Mouse (Mus musculus): ENCODE data around the gene Ldb2. TPM values are rescaled to one million over a fixed set of nuclear protein-coding genes. Genes with fewer than 3 reads are reported as not detected.

Ldb2 gene
- polyA plus RNA-seq, 1 experiment, result 2.8 TPM

DNA sequence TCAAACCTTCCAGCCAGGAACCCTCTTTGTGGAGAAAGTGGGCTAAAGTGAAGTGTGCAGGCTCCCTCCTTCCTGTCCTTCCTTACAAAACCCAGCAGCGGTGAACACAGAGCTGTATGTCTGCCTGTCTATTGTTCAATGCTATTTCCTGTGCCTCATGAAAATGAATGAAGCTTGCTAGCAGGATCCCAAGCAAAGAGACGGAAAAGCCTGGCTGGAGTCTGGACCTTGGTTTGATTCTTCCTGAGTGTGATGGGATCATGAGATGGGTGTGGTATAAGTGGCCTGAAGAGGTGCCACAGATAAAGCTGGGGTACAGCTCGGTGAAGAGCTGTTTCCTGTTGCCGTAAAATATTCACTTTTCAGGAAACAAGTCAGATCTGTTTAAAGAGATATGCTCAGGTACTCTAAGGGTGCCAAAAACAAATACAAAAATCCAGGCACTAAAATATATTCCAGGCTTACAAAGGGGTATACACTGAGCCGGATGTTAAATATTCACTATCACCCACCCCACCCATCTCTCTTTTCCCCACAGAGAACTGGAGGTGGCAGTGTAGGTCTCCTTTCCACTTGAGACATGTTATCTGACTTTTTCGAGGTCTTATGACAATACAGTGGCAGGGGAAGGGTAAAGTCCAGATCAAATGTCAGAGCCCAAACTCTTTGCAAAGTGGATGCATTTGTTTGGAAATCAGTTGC, 92.3 kb downstream of the Ldb2 start:
- no peak overlapping the region for H3K27ac ChIP-seq (ENCODE audit: insufficient read depth, low read depth, low read length)

DNA sequence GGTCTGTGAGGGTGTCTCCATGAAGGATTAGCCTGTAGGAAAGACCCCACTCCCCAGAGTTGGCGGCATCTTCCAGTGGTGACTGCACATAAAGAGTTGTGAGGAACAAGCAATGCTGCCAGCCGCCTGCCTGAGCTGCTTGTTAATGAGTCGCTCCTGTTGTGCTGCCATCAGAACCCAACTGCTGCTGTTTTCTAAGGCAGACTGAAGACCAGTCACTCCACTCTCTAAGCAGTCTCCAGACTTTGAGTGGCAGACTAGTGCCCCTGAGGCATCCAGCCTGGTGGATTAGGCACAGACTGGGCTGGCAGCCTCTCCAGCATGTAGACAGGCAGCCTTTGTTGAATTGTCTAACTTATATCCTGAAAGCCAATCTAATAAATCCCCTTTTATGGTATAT, 101.5 kb downstream of the Ldb2 start:
- Histone ChIP-seq H3K27me3 (ENCODE audit: control insufficient read depth, insufficient read depth, low read length) (no peaks in the 10 kb centered on the region), H3K27ac (ENCODE audit: insufficient read depth, low read depth, low read length) (no peak overlapping the region), H3K36me3 (ENCODE audit: control insufficient read depth, insufficient read depth, low read length) (no peaks in the 10 kb centered on the region), H3K4me1 (ENCODE audit: control insufficient read depth, insufficient read depth, insufficient read length, low read length) (no peaks in the 10 kb centered on the region), H3K4me3 (ENCODE audit: low read depth, low read length) (no peak overlapping the region)
- 79% methylated on average over 3 of the region's 3 CpGs for WGBS
- TF ChIP-seq CTCF (IDR thresholded peaks at IDR 0.05; ENCODE audit: extremely low read depth, insufficient read length, insufficient replicate concordance, low read depth, low read length) (no peak), POLR2A (IDR thresholded peaks at IDR 0.05; ENCODE audit: low read depth, low read length) (no peak)

More for the DNA sequence above, 92.3 kb downstream of the Ldb2 start:
- Histone ChIP-seq H3K27me3 (ENCODE audit: control insufficient read depth, insufficient read depth, low read length) (no peaks in the 10 kb centered on the region), H3K36me3 (ENCODE audit: control insufficient read depth, insufficient read depth, low read length) (no peaks in the 10 kb centered on the region), H3K4me1 (ENCODE audit: control insufficient read depth, insufficient read depth, insufficient read length, low read length) (peaks cover 5% of the 10 kb centered on the region), H3K4me3 (ENCODE audit: low read depth, low read length) (no peak overlapping the region)
- TF ChIP-seq CTCF (IDR thresholded peaks at IDR 0.05; ENCODE audit: extremely low read depth, insufficient read length, insufficient replicate concordance, low read depth, low read length), result no peak
- TF ChIP-seq POLR2A (IDR thresholded peaks at IDR 0.05; ENCODE audit: low read depth, low read length), result no peak
- WGBS, result 20% methylated on average over 6 of the region's 6 CpGs

DNA sequence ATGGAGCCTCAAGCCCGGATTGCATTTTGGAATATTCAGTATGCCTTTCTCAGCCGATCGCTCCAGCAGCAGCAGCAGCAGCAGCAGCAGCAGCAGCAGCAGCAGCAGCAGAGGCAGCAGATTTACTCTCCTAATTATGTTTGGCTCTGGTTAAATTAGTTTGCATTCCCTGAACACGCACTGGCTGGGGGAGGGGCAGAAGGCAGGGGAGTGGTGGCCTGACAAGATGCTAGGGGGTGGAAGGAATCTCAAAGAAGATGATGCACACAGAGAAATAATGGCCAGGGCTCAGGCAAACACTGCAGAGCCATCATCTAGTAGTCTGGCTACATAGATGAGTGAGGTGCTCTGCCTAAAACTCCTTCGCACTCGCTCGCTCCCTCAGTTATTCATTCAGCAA, 102.9 kb downstream of the Ldb2 start:
- TF ChIP-seq CTCF (IDR thresholded peaks at IDR 0.05; ENCODE audit: extremely low read depth, insufficient read length, insufficient replicate concordance, low read depth, low read length), result no peak
- no peak for TF ChIP-seq POLR2A (IDR thresholded peaks at IDR 0.05; ENCODE audit: low read depth, low read length)
- Histone ChIP-seq H3K27me3 (ENCODE audit: control insufficient read depth, insufficient read depth, low read length) (no peaks in the 10 kb centered on the region), H3K4me1 (ENCODE audit: control insufficient read depth, insufficient read depth, insufficient read length, low read length) (no peaks in the 10 kb centered on the region), H3K36me3 (ENCODE audit: control insufficient read depth, insufficient read depth, low read length) (no peaks in the 10 kb centered on the region), H3K4me3 (ENCODE audit: low read depth, low read length) (no peak overlapping the region), H3K27ac (ENCODE audit: insufficient read depth, low read depth, low read length) (no peak overlapping the region)
- 73% methylated on average over 7 of the region's 7 CpGs for WGBS

DNA sequence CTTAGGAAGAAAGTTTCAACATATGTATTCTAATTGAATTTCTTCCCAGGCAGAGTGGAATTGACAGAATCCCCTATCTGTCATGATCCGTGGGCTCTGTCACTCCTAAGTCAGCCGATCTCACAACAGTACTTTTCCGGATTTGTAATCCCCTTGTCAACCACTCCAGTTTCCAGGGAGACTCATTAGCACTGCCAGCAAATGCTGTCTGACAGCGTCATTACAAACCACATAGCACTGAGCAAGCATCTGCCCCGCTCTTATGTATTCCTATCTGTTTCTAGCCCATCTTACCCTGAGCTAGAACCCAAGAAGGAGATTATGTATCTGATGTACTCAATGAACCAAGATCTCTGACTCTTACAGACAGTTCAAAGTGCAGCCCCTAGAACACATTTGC, 105.8 kb downstream of the Ldb2 start:
- Histone ChIP-seq H3K4me3 (ENCODE audit: low read depth, low read length) (no peak overlapping the region), H3K27me3 (ENCODE audit: control insufficient read depth, insufficient read depth, low read length) (no peaks in the 10 kb centered on the region), H3K4me1 (ENCODE audit: control insufficient read depth, insufficient read depth, insufficient read length, low read length) (no peaks in the 10 kb centered on the region), H3K36me3 (ENCODE audit: control insufficient read depth, insufficient read depth, low read length) (no peaks in the 10 kb centered on the region), H3K27ac (ENCODE audit: insufficient read depth, low read depth, low read length) (no peak overlapping the region)
- TF ChIP-seq CTCF (IDR thresholded peaks at IDR 0.05; ENCODE audit: extremely low read depth, insufficient read length, insufficient replicate concordance, low read depth, low read length), result no peak
- no peak for TF ChIP-seq POLR2A (IDR thresholded peaks at IDR 0.05; ENCODE audit: low read depth, low read length)
- 57% methylated on average over 5 of the region's 5 CpGs for WGBS

DNA sequence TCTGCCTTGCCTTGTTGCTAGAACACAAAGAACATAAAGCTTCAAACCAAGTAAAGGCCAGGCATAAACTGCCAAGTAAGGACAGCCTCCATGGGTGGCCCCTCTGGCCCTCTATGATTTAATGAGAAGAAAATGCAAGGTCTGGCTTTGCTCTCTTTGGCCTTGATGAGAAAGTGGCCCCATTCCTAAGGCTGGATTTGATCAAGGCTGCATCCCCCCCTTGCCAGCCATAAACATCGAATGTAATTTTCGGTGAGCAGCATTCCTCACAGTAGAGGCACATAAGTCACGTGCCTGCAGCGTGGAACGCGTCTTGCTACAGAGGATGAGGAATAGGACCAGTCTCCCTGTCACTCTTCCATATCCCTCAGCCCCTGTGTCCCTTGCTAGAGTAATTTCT, 113.1 kb downstream of the Ldb2 start:
- WGBS, result 85% methylated on average over 6 of the region's 6 CpGs
- Histone ChIP-seq H3K4me3 (ENCODE audit: low read depth, low read length) (no peak overlapping the region), H3K27me3 (ENCODE audit: control insufficient read depth, insufficient read depth, low read length) (no peaks in the 10 kb centered on the region), H3K27ac (ENCODE audit: insufficient read depth, low read depth, low read length) (no peak overlapping the region), H3K36me3 (ENCODE audit: control insufficient read depth, insufficient read depth, low read length) (no peaks in the 10 kb centered on the region), H3K4me1 (ENCODE audit: control insufficient read depth, insufficient read depth, insufficient read length, low read length) (no peaks in the 10 kb centered on the region)
- TF ChIP-seq POLR2A (IDR thresholded peaks at IDR 0.05; ENCODE audit: low read depth, low read length) (no peak), CTCF (IDR thresholded peaks at IDR 0.05; ENCODE audit: extremely low read depth, insufficient read length, insufficient replicate concordance, low read depth, low read length) (no peak)

DNA sequence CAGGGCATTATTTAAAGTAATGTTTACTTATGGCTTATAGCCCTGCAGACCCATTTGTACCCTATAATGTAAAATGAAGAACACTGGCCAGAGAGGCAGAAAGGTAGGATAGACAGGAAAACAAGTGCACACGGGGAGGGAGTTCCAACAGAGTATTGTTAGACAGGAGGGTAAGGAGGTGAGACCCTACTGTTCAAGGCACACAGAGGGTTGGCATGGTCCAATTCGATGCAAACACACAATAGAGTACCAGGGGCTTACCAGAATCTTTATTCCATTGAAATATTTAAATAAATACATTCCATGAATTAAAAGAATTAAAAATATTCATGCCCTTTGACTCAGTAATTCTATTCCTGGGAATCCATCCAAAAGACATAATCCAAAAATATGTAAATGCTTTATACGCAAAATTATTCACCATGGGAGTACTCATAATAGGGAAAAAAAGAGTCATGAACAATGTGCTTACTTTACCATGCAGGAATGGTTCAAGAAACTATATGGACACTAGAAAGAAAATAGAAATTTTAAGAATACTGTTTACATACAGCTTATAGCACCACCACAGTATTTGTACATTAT, 118.3 kb downstream of the Ldb2 start:
- 71% methylated on average over 3 of the region's 3 CpGs for WGBS
- no peak overlapping the region for H3K27ac ChIP-seq (ENCODE audit: insufficient read depth, low read depth, low read length)

DNA sequence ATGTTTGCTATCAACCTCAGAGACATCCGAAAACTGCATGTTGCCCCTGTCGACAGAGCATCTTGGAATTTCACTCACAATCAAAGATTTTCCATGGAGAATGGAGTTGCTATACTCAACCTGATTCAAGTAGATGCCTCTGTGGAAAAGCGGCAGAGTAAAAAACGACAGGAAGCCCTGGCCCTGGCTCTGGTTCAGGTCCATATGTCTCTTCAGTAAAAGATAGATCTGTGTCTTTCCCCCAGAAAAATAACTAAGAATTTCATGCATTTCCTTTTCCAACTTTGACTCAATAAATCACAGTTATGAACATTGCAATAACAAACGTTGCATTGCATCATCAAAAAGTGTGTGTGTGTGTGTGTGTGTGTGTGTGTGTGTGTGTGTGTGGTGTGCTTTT, 121.7 kb downstream of the Ldb2 start:
- Histone ChIP-seq H3K27ac (ENCODE audit: insufficient read depth, low read depth, low read length) (no peak overlapping the region), H3K4me1 (ENCODE audit: control insufficient read depth, insufficient read depth, insufficient read length, low read length) (no peaks in the 10 kb centered on the region), H3K4me3 (ENCODE audit: low read depth, low read length) (no peak overlapping the region), H3K36me3 (ENCODE audit: control insufficient read depth, insufficient read depth, low read length) (no peaks in the 10 kb centered on the region), H3K27me3 (ENCODE audit: control insufficient read depth, insufficient read depth, low read length) (no peaks in the 10 kb centered on the region)
- no peak for TF ChIP-seq POLR2A (IDR thresholded peaks at IDR 0.05; ENCODE audit: low read depth, low read length)
- TF ChIP-seq CTCF (IDR thresholded peaks at IDR 0.05; ENCODE audit: extremely low read depth, insufficient read length, insufficient replicate concordance, low read depth, low read length), result no peak
- 65% methylated on average over 5 of the region's 5 CpGs for WGBS

More for the DNA sequence above, 118.3 kb downstream of the Ldb2 start:
- no peaks in the 10 kb centered on the region for H3K27me3 ChIP-seq (ENCODE audit: control insufficient read depth, insufficient read depth, low read length)
- TF ChIP-seq CTCF (IDR thresholded peaks at IDR 0.05; ENCODE audit: extremely low read depth, insufficient read length, insufficient replicate concordance, low read depth, low read length) (no peak), POLR2A (IDR thresholded peaks at IDR 0.05; ENCODE audit: low read depth, low read length) (no peak)
- no peak overlapping the region for H3K4me3 ChIP-seq (ENCODE audit: low read depth, low read length)
- H3K4me1 ChIP-seq (ENCODE audit: control insufficient read depth, insufficient read depth, insufficient read length, low read length), result no peaks in the 10 kb centered on the region
- H3K36me3 ChIP-seq (ENCODE audit: control insufficient read depth, insufficient read depth, low read length), result no peaks in the 10 kb centered on the region
